Mouse (Mus musculus) testis, adult 2 months (tissue): ENCODE results near the gene Rtn1.

ENCODE experiments used
- CTCF ChIP-seq: fragments of 200-500 bp; IDR thresholded peaks from 2 replicates; pipeline ENCODE4 v1.5.1; 2012; ENCODE audit warnings: low read depth, mild to moderate bottlenecking, inconsistent platforms, low read length, moderate library complexity; ENCODE audit not compliant: control insufficient read depth, insufficient read depth, insufficient replicate concordance
- POLR2A ChIP-seq: fragments of 200-500 bp; IDR thresholded peaks from 2 replicates; pipeline ENCODE4 v1.6.1; 2012; ENCODE audit warnings: low read depth, mild to moderate bottlenecking, inconsistent platforms, low read length, moderate library complexity; ENCODE audit not compliant: control insufficient read depth

DNA sequence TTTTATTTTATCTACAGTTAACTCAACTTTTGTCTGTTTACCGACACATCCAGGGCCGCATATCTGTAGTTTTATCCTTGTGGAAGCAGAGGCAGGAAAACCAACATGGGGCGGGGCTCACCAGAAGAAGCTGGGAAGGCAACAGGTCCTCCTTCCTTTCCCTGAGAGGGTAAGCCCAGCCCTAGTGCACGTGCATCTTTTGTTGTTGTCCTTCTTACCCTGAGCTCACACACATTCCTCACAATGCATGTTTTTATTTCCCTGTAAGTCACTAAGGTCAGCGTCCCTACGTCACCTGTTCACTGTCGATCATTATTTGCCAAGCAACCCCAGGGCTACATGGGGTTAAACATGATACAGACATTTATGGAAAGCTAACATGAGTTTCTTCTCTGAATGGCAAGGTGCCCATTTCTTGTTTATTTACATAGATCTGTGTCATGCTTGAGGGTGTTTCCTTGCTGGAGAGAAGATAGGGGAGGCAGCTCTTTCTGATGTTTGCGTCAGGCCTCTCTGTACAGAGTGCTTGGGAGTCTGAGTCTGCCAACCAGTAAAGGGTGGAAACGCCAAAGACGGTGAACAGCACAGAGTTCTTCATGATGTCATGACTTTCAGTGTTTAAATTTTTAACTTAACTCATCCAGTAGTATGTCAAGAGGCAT is 84.5 kb downstream of the Rtn1 start:
- TF ChIP-seq POLR2A = no peak
- TF ChIP-seq CTCF = no peak
